Mouse (Mus musculus) embryonic fibroblast, embryonic 13.5 days (primary cell): ENCODE measurements around the gene Sit1.

Experiments used
- CTCF ChIP-seq: IDR thresholded peaks from 2 replicates; pipeline ENCODE4 v1.5.1; 2011; ENCODE audit warnings: mild to moderate bottlenecking, control low read depth, low read length, moderate library complexity, borderline replicate concordance; ENCODE audit not compliant: insufficient read depth
- POLR2A ChIP-seq: IDR thresholded peaks from 2 replicates; pipeline ENCODE4 v1.6.1; 2011; ENCODE audit warnings: low read depth, mild to moderate bottlenecking, control low read depth, low read length, moderate library complexity

DNA sequence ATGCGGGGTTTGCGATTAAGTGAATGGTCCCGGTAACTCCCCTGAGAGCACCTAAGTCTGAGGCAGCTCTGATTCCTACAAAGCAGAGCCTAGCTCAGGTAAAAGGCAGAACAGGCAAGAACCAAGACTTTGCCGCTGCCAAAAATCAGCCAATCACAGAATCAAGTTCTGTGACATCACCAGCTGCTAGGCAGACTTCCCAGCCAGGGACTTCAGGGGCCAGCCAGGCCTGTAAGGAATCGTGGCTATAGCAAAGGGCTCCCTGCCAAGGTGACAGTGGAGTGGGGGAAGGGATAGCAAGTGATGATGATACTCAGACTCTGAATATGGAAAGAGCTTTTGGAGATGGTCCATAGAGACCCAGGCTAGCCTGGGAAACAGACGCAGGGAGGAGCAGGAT, 36.4 kb upstream of the Sit1 start:
- TF ChIP-seq POLR2A: no peak; the same call in none of the 2 replicates
- TF ChIP-seq CTCF: no peak
